Mouse (Mus musculus): ENCODE measurements around the gene Fam217a. TPM values are rescaled to one million over a fixed set of nuclear protein-coding genes. Genes with fewer than 3 reads are reported as not detected.
A peak's percentile ranks its signal among the peaks of the same experiment; 100 is the strongest.
"Not testable (repeated sequence)": the region's sequence is repeated elsewhere in the genome, so short reads cannot be mapped to it uniquely, and the experiment has no call there.

Fam217a gene
- polyA plus RNA-seq, 1 experiment from 2014 or later, result 0.54 TPM

- not testable (repeated sequence) for H3K27ac ChIP-seq (ENCODE audit: low read length); H3K4me1 ChIP-seq (ENCODE audit: control insufficient read depth, insufficient read depth, low read length); ATAC-seq; H3K9me3 ChIP-seq (ENCODE audit: control insufficient read depth, low read length); H3K36me3 ChIP-seq (ENCODE audit: control insufficient read depth, insufficient read depth, low read length); H3K9ac ChIP-seq (ENCODE audit: low read depth, low read length); H3K4me3 ChIP-seq (ENCODE audit: low read length); H3K4me2 ChIP-seq (ENCODE audit: low read depth, low read length); H3K27me3 ChIP-seq (replicated peaks; ENCODE audit: control insufficient read depth, insufficient read depth, low read length)
- 89% methylated on average over 3 of the region's 3 CpGs for WGBS
Measured at GRCm38 (mm10) chr13:34958158-34958557, 34.0 kb upstream of the Fam217a start.

- no peak for ATAC-seq
- 73% methylated on average over 4 of the region's 4 CpGs for WGBS
- no peak overlapping the region for H3K27ac ChIP-seq (ENCODE audit: low read length)
- no peaks in the 10 kb centered on the region for H3K36me3 ChIP-seq (ENCODE audit: control insufficient read depth, insufficient read depth, low read length)
- H3K9ac ChIP-seq (ENCODE audit: low read depth, low read length), result no peak overlapping the region
- no peaks in the 10 kb centered on the region for H3K4me1 ChIP-seq (ENCODE audit: control insufficient read depth, insufficient read depth, low read length)
- no peaks in the 10 kb centered on the region for H3K27me3 ChIP-seq (replicated peaks; ENCODE audit: control insufficient read depth, insufficient read depth, low read length)
- no peak overlapping the region for H3K4me3 ChIP-seq (ENCODE audit: low read length)
- H3K9me3 ChIP-seq (ENCODE audit: control insufficient read depth, low read length), result no peaks in the 10 kb centered on the region
- H3K4me2 ChIP-seq (ENCODE audit: low read depth, low read length), result no peak overlapping the region
Measured at GRCm38 (mm10) chr13:34956901-34957300, 32.8 kb upstream of the Fam217a start.

GRCm38 (mm10) chr13:34951437-34951836, 27.3 kb upstream of the Fam217a start:
- H3K4me3 ChIP-seq (ENCODE audit: low read length); H3K36me3 ChIP-seq (ENCODE audit: control insufficient read depth, insufficient read depth, low read length); H3K27ac ChIP-seq (ENCODE audit: low read length); ATAC-seq; H3K27me3 ChIP-seq (replicated peaks; ENCODE audit: control insufficient read depth, insufficient read depth, low read length); H3K9me3 ChIP-seq (ENCODE audit: control insufficient read depth, low read length); H3K4me2 ChIP-seq (ENCODE audit: low read depth, low read length); H3K9ac ChIP-seq (ENCODE audit: low read depth, low read length); H3K4me1 ChIP-seq (ENCODE audit: control insufficient read depth, insufficient read depth, low read length): not testable (repeated sequence)
- WGBS, result 84% methylated on average over 2 of the region's 2 CpGs

GRCm38 (mm10) chr13:34942370-34942769, 18.3 kb upstream of the Fam217a start:
- ATAC-seq, result no peak
- Histone ChIP-seq H3K36me3 (ENCODE audit: control insufficient read depth, insufficient read depth, low read length) (no peaks in the 10 kb centered on the region), H3K4me3 (ENCODE audit: low read length) (no peak overlapping the region), H3K4me1 (ENCODE audit: control insufficient read depth, insufficient read depth, low read length) (no peaks in the 10 kb centered on the region), H3K4me2 (ENCODE audit: low read depth, low read length) (no peak overlapping the region), H3K27ac (ENCODE audit: low read length) (no peak overlapping the region), H3K9ac (ENCODE audit: low read depth, low read length) (no peak overlapping the region), H3K9me3 (ENCODE audit: control insufficient read depth, low read length) (no peaks in the 10 kb centered on the region; the same call in 1 of the 2 replicates), H3K27me3 (replicated peaks; ENCODE audit: control insufficient read depth, insufficient read depth, low read length) (no peaks in the 10 kb centered on the region)

GRCm38 (mm10) chr13:34934931-34935644, 11.0 kb upstream of the Fam217a start:
- H3K4me2 ChIP-seq (ENCODE audit: low read depth, low read length), result no peak overlapping the region
- H3K36me3 ChIP-seq (ENCODE audit: control insufficient read depth, insufficient read depth, low read length), result no peaks in the 10 kb centered on the region
- 71% methylated on average over 10 of the region's 10 CpGs for WGBS
- no peak overlapping the region for H3K27ac ChIP-seq (ENCODE audit: low read length)
- ATAC-seq, result no peak
- H3K9ac ChIP-seq (ENCODE audit: low read depth, low read length), result no peak overlapping the region
- H3K27me3 ChIP-seq (replicated peaks; ENCODE audit: control insufficient read depth, insufficient read depth, low read length), result no peaks in the 10 kb centered on the region
- no peaks in the 10 kb centered on the region for H3K4me1 ChIP-seq (ENCODE audit: control insufficient read depth, insufficient read depth, low read length)
- no peak overlapping the region for H3K4me3 ChIP-seq (ENCODE audit: low read length)
- H3K9me3 ChIP-seq (ENCODE audit: control insufficient read depth, low read length), result no peaks in the 10 kb centered on the region

GRCm38 (mm10) chr13:34916520-34917167, 7.5 kb downstream of the Fam217a start:
- Histone ChIP-seq H3K4me2 (ENCODE audit: low read depth, low read length) (peak overlapping the region; percentile 72), H3K36me3 (ENCODE audit: control insufficient read depth, insufficient read depth, low read length) (no peaks in the 10 kb centered on the region), H3K27me3 (replicated peaks; ENCODE audit: control insufficient read depth, insufficient read depth, low read length) (no peaks in the 10 kb centered on the region), H3K9ac (ENCODE audit: low read depth, low read length) (peak overlapping the region; percentile 65), H3K9me3 (ENCODE audit: control insufficient read depth, low read length) (no peaks in the 10 kb centered on the region), H3K27ac (ENCODE audit: low read length) (no peak overlapping the region), H3K4me1 (ENCODE audit: control insufficient read depth, insufficient read depth, low read length) (no peaks in the 10 kb centered on the region), H3K4me3 (ENCODE audit: low read length) (peak overlapping the region; percentile 38)
- ATAC-seq, result peak; percentile 48; the same call in 1 of the 2 replicates
- WGBS, result 30% methylated on average over 37 of the region's 37 CpGs

GRCm38 (mm10) chr13:34914614-34915013, 9.5 kb downstream of the Fam217a start:
- Histone ChIP-seq H3K4me1 (ENCODE audit: control insufficient read depth, insufficient read depth, low read length) (no peaks in the 10 kb centered on the region), H3K4me2 (ENCODE audit: low read depth, low read length) (no peak overlapping the region), H3K36me3 (ENCODE audit: control insufficient read depth, insufficient read depth, low read length) (no peaks in the 10 kb centered on the region), H3K9me3 (ENCODE audit: control insufficient read depth, low read length) (no peaks in the 10 kb centered on the region), H3K9ac (ENCODE audit: low read depth, low read length) (no peak overlapping the region), H3K27ac (ENCODE audit: low read length) (no peak overlapping the region), H3K27me3 (replicated peaks; ENCODE audit: control insufficient read depth, insufficient read depth, low read length) (no peaks in the 10 kb centered on the region), H3K4me3 (ENCODE audit: low read length) (no peak overlapping the region)
- no peak for ATAC-seq
- WGBS, result 84% methylated on average over 9 of the region's 9 CpGs

GRCm38 (mm10) chr13:34892871-34893270, 31.2 kb downstream of the Fam217a start:
- WGBS, result 87% methylated on average over 1 of the region's 1 CpGs
- H3K36me3 ChIP-seq (ENCODE audit: control insufficient read depth, insufficient read depth, low read length), result peaks cover 17% of the 10 kb centered on the region

GRCm38 (mm10) chr13:34876481-34876880, 47.6 kb downstream of the Fam217a start:
- ATAC-seq, result no peak
- H3K4me1 ChIP-seq (ENCODE audit: control insufficient read depth, insufficient read depth, low read length), result peaks cover 16% of the 10 kb centered on the region
- peak overlapping the region; percentile 100 for H3K9ac ChIP-seq (ENCODE audit: low read depth, low read length)
- no peak overlapping the region for H3K27ac ChIP-seq (ENCODE audit: low read length)
- peak overlapping the region; percentile 71 for H3K4me2 ChIP-seq (ENCODE audit: low read depth, low read length)
- no peaks in the 10 kb centered on the region for H3K36me3 ChIP-seq (ENCODE audit: control insufficient read depth, insufficient read depth, low read length)
- WGBS, result 4% methylated on average over 3 of the region's 3 CpGs
- peak overlapping the region; percentile 99 for H3K4me3 ChIP-seq (ENCODE audit: low read length)
- H3K27me3 ChIP-seq (replicated peaks; ENCODE audit: control insufficient read depth, insufficient read depth, low read length), result no peaks in the 10 kb centered on the region
- no peaks in the 10 kb centered on the region for H3K9me3 ChIP-seq (ENCODE audit: control insufficient read depth, low read length)

More at GRCm38 (mm10) chr13:34892871-34893270, 31.2 kb downstream of the Fam217a start:
- Histone ChIP-seq H3K9ac (ENCODE audit: low read depth, low read length) (no peak overlapping the region), H3K4me3 (ENCODE audit: low read length) (no peak overlapping the region), H3K27me3 (replicated peaks; ENCODE audit: control insufficient read depth, insufficient read depth, low read length) (no peaks in the 10 kb centered on the region), H3K4me1 (ENCODE audit: control insufficient read depth, insufficient read depth, low read length) (no peaks in the 10 kb centered on the region), H3K27ac (ENCODE audit: low read length) (no peak overlapping the region), H3K9me3 (ENCODE audit: control insufficient read depth, low read length) (no peaks in the 10 kb centered on the region), H3K4me2 (ENCODE audit: low read depth, low read length) (no peak overlapping the region)
- no peak for ATAC-seq
